Mouse (Mus musculus) retina, postnatal 7 days (tissue): ENCODE results near the gene Spout1.
"Not testable (repeated sequence)": the region's sequence is repeated elsewhere in the genome, so short reads cannot be mapped to it uniquely, and the experiment has no call there.

ENCODE experiments used
- DNase-seq: peaks from one replicate; pipeline ENCODE4 v3.0.0-alpha.2; 2012; ENCODE audit warnings: low read depth, low spot score

Spout1 gene

DNA sequence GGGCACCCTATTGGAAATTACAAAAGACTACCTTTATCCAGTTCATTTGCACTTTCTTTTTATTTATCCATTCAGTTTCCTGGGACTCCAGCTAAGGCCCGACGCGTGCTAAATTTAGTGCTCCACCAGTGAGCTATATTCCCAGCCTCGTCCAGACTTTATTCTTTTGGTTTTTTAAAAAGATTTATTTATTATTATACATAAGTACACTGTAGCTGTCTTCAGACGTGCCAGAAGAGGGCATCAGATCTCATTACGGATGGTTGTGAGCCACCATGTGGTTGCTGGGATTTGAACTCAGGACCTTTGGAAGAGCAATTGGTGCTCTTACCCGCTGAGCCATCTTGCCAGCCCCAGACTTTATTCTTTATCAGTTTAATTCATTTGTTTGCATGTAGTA lies 452 bp upstream of the Spout1 start:
- not testable (repeated sequence) for DNase-seq

DNA sequence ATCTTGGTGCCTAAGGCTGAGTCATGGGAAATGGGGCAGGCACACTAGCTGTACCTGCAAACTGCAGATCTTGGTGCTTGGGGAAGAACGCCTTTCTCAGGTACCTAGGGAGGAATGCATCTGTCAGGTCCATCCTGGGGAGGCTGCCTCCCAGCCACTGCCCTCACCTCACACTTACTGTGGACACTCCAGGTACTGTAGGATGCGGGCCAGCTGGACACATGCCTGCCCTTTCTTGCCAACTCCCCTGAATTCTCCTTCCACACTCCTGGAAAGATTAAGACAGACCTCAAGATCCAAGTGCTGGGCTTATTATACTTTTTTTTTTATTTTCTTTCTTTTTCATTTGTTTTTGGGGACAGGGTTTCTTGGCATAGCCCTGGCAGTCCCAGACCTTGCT lies 1.7 kb downstream of the Spout1 start:
- no peak for DNase-seq

DNA sequence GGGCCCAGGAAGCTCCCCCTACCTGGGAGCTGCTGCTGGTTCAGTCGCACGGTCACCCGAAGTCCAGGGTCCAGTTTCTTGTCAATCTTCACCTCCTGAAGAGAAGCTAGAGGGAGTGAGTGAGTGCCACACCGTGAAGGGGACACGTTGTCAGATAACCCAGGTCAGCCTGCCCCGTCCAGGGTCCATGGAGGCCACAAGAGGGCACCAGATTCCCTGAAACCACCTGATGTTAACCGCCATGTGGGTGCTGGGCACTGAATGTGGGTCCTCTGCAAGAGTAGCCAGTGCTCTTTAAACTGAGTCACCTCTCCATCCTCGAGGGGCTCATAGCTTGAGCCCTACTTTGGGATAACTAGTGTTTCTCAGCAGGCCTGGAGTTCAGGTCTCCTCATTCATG lies 2.4 kb downstream of the Spout1 start:
- no peak for DNase-seq

DNA sequence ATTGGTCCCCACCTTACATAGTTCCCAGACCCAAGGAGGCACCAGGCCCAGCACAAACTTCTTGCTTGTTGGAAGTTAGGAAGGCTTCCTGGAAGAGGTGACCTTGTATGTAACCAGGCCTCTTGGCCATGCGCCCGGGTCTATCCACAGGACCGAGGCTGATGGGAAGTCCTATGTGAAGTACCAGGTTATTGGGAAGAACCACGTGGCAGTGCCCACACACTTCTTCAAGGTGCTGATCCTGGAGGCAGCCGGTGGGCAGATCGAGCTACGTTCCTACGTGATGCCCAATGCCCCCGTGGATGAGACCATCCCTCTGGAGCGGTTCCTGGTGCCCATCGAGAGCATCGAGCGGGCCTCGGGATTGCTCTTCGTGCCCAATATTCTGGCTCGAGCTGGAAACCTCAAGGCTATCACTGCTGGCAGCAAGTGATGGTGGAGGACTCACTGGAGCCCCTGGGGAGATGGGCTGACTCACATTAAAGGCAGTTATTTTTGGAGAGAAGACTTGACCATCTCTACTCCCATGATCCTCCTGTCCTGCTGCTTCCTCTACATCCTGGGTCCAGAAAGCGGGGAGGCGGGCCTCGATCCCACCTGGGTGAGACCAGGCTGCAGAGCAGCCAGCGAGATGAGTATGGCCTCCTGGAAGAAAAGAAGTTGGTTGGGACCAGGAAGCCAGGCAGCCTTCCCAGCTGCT lies 4.6 kb downstream of the Spout1 start:
- DNase-seq: no peak

DNA sequence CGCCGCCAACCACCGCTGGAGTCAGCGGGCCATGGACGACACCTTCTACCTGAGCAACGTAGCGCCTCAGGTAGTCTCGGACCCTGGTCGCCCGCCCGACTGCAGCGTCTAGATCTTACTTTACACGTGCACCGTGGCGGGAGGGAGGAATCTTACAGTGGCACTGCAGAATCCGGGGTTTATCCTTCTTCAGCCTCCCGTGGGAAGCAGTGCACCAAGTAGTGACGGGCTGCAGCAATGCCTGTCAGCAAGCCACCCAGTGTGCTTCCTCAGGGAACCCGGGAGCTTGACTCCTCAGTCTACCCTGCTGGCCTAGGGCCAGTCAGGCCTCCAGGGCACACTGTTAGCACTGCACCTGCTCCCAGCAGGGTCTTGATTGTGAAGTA lies 6.3 kb downstream of the Spout1 start:
- no peak for DNase-seq

DNA sequence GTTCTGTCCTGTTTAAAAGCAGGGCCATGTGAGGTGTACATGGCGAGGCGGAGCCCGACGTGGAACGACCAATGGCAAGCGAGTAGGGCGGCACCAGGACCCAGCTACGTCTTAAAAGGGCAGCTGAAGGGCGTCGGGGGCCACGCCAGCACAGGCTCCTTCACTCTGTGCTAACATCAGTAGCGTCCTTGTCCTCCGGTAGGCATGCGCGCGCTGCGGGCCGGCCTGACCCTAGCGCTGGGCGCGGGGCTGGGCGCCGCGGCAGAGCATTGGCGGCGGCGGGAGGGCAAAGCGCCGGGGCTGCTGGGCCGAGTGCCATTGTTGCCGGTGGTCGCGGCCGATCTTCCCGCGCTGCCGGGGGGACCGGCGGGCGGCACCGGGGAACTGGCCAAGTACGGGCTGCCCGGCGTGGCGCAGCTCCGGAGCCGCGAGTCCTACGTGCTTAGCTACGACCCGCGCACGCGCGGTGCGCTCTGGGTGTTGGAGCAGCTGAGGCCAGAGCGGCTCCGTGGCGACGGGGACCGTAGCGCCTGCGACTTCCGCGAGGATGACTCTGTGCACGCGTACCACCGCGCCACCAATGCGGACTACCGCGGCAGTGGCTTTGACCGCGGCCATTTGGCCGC lies 6.8 kb downstream of the Spout1 start, which contains the start of gene Endog:
Endog (plus strand) TSS at position 123 of the 626 bp plus-strand sequence.
- DNase-seq: peak; percentile 70

DNA sequence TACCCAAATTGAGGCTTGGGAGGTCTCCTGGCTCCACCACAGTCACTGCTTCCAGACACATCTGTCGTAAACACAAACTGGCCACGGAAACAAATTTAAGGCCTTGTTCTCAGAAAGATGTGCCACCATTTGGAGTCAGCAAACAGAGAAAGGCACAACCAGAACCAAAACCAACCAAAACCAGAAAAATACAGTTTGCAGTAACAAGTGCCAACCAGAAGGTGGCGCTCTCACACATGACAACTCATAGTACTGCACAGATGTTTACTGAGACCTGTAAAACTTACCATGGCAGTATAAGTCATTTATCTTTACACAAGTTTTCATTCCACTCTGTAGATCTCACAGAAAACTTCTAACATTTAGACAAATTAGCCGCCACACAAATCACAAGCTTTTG lies 11.6 kb downstream of the Spout1 start:
- peak; percentile 3 for DNase-seq

DNA sequence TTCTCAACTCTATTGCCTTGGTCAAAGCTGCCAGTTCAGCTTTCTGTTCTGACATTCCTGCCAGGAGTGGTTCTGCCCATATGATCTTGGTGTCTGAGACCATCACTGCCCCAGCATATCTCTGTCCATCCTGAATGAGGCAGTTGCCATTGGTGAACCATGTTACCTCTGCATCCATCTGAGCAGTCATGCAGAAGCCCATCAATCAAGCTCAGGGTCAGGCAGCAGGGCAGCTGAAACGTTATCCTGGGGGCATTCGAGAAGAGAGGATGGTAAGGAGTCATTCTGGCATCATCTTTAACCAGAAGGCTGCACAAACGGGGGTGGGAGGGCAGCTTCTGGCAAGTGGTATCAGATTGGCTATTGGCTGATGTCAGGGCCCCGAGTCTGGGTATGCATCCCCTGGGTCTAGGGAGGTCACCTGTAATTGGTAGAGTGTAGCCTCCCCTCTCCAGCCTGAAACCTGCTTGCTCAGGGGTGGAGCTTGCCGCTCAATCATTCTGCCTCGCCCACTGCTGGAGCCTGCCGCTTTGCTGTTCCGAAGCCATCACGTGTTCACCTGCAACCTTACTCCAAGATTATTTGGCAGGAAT lies 13.8 kb downstream of the Spout1 start:
- no peak for DNase-seq

DNA sequence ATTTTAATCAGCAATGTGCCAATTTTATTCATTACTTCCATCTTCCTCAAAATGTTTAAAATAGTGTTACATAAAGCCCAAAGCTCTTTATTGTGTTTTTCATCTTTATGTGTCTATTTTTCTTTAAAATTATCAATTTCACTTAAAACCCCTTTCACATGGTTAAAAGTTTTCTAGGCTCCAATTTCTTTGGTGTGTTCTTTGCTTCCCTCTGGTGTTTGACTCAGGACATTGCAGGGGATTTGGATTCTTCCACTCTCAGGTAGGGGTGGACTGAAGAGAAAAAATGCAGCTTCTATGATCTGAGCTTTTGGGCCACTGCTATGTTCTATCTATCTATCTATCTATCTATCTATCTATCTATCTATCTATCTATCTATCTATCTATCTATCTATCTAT lies 16.4 kb downstream of the Spout1 start:
- DNase-seq: peak; percentile 31

DNA sequence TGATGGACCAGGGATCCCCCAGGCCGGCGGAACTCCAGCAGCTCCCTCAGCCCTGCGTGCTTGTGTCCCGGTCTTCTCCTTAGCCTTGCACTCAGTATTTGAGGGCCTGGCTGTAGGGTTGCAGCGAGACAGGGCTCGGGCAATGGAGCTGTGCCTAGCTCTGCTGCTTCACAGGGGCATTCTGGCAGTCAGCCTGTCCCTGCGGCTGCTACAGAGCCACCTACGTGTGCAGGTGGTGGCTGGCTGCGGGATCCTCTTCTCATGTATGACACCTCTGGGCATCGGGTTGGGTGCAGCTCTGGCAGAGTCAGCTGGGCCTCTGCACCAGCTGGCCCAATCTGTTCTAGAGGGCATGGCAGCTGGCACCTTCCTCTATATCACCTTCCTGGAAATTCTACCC lies 18.4 kb downstream of the Spout1 start:
- not testable (repeated sequence) for DNase-seq

DNA sequence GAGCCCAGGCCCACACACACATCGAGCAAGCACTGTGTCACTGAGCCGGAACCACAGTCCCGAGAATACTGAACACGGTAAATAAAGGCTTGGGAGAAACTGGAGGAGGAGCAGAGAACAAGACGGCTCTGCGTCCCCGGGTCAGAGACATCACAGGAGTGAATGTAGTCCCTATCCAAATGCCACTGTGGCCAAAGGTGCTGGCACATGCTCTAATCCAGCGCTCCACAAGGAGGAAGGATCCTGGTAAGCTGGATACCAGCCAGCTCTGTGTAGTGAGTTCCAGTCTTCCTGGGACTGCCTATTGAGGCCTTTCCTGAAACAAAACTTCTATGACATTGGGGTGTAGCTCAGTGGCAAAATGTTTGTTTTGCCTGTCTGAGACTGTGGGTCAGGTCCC lies 25.6 kb downstream of the Spout1 start:
- no peak for DNase-seq

DNA sequence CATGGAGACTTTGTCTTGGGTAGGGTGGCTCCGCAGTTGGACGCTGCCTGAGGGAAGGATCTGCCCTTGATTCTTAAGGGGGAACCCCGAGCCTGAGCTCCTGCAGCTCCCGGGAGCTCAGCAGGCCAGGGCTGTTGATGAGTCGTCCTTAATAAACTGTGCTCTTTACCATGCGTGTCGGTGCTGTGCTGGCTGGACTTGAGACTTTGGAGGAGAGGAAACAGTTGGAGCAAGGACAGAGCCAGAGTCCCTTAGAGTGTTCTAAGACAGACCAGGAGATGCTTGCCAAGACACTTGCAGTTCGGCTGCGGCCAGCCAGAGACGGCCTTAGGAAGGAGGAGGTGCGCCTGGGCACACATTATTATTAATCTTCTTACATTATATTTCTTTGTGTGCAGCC lies 26.4 kb downstream of the Spout1 start:
- DNase-seq: no peak

DNA sequence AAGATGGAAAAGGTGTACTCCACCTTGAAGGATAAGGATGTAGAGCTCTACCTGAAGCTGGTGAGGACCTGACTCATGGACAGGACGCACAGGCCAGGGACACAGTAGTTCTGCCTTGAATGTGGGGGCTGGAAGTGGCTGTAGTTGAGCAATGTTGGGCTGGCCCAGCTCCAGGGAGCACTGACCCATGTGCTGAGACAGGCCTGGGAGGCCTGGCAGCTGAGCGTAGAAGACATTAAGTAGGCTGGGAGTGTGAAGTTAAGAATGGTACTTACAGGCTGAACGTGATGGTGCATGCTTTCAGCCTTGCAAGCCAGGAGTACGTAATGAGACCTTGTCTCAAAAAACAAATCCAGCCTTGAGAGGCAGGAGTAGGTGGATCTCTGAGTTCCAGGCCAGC lies 30.8 kb downstream of the Spout1 start:
- DNase-seq: no peak

DNA sequence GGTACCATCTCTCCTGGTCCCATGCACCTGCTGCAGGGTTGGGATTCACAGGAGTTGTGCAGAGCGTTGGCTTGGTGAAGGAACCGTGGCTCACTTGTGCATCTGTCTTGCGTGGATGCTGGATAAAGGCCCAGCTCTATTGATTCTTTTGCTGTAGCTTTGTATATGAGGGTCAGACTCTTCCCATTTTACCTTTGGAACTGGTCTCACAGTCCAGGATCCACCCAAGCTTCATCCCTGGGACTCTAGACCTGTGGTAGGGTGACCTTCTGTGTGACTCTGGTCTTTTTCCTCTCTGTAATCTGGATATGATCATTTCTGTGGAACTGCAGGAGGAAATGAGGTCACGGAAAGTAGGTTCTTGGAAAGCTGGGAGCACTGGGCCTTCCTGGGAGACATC lies 33.8 kb downstream of the Spout1 start:
- DNase-seq: no peak

DNA sequence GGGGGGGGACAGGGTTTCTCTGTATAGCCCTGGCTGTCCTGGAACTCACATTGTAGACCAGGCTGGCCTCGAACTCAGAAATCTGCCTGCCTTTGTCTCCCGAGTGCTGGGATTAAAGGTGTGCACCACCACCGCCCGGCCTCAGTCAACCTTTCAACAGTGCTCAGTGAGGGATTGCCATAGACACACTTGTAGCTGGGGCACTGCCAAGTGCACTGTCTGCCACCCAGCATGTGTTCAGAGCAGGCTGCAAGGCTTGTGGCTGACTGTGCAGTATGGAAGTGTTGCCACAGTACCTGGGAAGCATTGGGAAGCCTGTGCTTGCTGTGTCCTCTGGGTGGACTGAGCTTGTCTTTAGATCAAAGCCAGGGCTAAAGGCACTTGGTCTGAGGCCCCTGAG lies 38.2 kb downstream of the Spout1 start:
- DNase-seq: not testable (repeated sequence)

DNA sequence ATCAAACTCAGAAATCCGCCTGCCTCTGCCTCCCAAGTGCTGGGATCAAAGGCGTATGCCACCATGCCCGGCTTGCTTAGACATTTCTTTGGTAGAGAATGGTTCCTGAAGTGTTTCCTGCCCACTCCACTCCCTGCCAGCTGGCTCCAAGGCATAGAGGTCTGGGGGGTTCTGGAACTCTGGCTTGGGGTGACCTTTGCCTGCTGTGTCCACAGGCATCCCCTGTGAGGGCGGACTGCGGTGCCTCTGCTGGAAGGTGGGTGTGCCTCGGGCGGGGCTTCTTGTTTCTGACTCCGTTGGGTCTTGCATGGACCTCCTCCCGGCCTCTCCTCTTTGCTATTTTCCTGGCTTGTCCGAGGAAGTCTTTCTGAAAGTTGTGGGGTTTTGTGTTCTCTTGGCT lies 41.8 kb downstream of the Spout1 start:
- no peak for DNase-seq

DNA sequence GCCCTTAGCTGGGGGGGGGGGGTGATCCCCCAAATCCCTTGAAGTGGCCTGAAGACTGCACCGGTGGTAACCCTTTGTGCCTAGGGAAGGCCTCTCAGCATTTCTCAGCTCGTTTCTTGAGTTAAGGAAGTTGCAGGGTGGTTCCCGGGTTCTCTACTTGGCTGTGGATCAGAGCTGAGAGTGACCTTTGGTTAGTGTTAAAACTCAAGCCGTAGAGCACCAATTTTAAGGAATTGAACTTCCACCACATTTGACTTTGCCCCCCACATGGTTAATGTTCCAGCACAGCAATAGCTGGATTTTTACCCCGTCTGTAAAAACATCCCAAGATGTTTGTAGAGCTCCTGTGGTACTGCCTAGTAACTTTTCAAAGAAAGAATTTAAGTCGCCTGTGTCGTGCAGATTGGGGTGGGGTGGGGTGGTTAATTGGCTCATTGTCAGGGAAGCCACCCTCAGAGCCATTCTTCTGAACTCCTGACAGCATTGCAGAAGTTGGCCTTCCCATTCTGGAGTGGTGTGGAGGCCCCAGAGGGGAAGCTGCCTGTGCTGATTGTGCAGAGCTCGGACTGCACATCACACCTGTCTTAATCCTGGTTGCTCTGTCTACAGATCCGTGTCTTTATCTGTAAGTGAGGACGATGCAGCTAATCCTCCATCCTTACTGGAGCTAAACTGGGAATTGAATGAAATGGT lies 43.2 kb downstream of the Spout1 start:
- no peak for DNase-seq

DNA sequence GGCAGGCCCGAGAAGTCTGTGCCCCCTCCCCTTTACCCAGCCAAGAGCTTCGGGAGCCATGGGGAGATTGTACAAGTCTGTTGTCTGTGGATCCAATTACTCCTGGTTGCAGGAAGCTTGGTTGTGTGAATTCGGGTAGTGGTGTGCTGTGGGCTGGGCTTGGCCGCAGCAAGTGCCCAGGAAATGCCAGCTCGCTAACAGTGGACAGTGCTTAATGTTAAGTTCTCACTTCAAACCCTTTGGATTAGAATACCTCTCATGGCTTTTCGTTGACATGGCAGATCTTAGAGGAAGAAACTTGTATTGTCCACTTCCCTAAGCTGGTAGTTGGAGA lies 43.9 kb downstream of the Spout1 start:
- no peak for DNase-seq

DNA sequence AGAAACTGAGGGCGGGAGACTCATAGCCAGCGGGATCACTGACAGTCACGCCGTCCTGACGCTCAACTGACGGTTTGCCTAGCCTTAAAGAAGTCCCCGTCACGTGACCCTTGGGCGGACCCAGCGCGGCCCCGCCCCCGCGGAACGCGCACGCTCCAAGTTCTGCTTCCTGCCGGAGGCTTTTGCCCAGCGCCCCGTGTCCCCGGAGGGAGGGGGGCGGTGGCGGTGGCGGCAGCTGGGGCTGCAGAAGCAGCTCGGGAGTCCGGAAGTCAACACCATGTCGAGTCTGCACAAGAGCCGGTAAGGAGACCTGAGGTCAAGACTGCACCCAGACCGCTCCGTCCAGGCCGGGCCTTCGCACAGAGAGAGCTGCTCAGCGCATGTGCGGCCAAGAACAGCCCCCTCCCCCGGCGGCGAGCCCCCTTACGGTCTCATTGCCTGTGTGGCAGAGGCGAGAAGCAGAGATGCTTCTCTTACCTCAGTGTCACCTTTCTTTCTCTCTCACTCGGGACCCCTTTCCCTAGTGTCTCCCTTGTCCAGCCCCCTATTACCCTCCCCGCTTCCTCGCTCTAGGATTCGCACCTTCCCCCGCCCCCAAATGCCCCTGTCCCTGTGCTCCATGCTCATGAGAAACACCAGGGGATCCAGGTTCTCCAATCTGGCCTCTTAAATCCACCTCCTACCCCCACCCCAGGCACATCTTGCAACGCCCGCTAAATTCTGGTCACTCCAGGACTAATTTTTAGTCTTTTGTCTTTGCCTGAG lies 44.5 kb downstream of the Spout1 start, which contains the start of gene Tbc1d13:
Tbc1d13 (plus strand) TSS at position 134 of the 765 bp plus-strand sequence.
- DNase-seq: peak; percentile 89

DNA sequence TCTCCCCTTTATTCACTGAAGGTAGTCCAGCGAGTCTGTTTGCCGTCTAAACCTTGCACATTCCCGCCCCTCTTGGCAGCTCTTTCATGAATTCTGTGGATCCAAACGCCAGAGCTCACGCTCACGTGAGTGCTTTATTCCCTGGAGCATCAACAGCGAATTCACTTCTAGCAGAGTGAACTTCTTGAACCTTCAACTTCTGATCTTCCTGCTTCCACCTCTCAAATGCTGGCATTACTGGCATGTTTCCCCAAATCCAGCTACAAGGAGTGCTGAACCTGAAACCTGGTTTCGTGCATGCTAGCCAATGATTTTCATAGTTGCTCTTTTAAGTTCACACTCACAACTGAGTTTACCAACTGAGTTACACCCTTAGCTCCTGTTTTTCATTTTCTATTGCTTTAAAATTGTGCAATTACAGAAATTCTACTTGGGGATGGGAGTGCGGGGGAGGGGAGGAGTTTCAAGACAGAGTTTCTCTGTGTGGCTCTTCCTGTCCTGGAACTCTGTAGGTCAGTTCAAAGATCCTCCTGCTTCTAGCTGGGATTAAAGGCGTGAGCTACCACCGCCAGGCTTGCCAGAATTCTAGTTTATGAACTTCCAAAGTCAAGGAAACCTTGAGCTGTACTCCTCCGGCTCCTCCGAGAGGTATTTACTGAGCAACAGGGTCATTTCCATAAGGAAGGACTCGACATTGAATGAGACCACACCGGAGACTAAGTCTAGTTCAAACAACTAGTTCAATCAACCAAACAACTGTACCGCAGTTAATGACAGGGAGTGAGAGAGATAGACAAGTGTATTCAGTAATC lies 45.3 kb downstream of the Spout1 start:
- DNase-seq: no peak

DNA sequence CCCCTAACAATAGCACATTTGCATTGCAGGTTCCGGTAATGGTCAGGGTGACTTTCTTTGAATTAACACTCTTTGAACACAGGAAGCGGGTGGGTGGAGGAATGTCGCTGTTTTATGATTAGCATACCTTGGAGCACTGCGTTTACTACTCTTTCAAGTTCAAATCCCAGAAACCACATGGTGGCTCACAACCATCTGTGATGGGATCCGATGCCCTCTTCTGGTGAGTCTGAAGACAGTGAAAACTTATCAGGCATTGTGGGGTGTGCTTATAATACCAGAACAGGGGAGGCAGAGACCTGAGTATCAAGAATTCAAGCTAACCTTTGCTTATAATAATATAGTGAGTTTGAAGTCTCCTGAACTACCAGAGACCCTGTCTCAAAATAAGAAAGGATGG lies 47.0 kb downstream of the Spout1 start:
- not testable (repeated sequence) for DNase-seq
